Mouse (Mus musculus) T-helper 1 cell (primary cell): Measurements from ENCODE around the gene Mdc1.

Experiments
- in situ Hi-C: fragments of 300-600 bp; cut with MboI, MseI; formaldehyde crosslinking; loops from one replicate; pipeline ENCODE4 v1.15.1; 2025; ENCODE audit warnings: high pct_unique_total_duplicates

Mdc1 gene

GRCm38 (mm10) chr17:35848112-35848511, 6.8 kb downstream of the Mdc1 start:
- in situ Hi-C loops: no loop called here

- in situ Hi-C loops: loop anchor here (25.0 kb wide), 1 partner anchor 1664 kb away; the partner anchor contains the start of genes Psmb8, Psmb9 and Tap1
Measured at GRCm38 (mm10) chr17:35850974-35851373, 9.7 kb downstream of the Mdc1 start.

- in situ Hi-C loops: loop anchor here (25.0 kb wide), 1 partner anchor 1672 kb away; the partner anchor contains the start of genes Psmb8, Psmb9 and Tap1
Measured at GRCm38 (mm10) chr17:35859371-35859770, 18.1 kb downstream of the Mdc1 start.

GRCm38 (mm10) chr17:35859835-35860234, 18.5 kb downstream of the Mdc1 start:
- in situ Hi-C loops: loop anchor here (25.0 kb wide), 1 partner anchor 1673 kb away; the partner anchor contains the start of genes Psmb8, Psmb9 and Tap1

GRCm38 (mm10) chr17:35860831-35861197, 19.5 kb downstream of the Mdc1 start:
- in situ Hi-C loops: loop anchor here (25.0 kb wide), 1 partner anchor 1674 kb away; the partner anchor contains the start of genes Psmb8, Psmb9 and Tap1

GRCm38 (mm10) chr17:35861198-35861857, 20.0 kb downstream of the Mdc1 start, which contains the start of gene Nrm:
Nrm (plus strand) TSS chr17:35861318.
- in situ Hi-C loops: loop anchor here (25.0 kb wide), 1 partner anchor 1674 kb away; the partner anchor contains the start of genes Psmb8, Psmb9 and Tap1

GRCm38 (mm10) chr17:35864832-35865353, 23.6 kb downstream of the Mdc1 start:
- in situ Hi-C loops: loop anchor here (5.0 to 25.0 kb wide), 2 partner anchors 38 to 1678 kb away; partner anchors contain the start of genes Psmb8, Psmb9 and Tap1

- in situ Hi-C loops: loop anchor here (5.0 to 25.0 kb wide), 2 partner anchors 38 to 1678 kb away; partner anchors contain the start of genes Psmb8, Psmb9 and Tap1
Measured at GRCm38 (mm10) chr17:35865481-35866280, 24.4 kb downstream of the Mdc1 start, which contains the start of gene Ppp1r18. Ppp1r18 (plus strand) TSS chr17:35865593.

- in situ Hi-C loops: loop anchor here (5.0 to 25.0 kb wide), 2 partner anchors 39 to 1679 kb away; partner anchors contain the start of genes Psmb8, Psmb9 and Tap1
Measured at GRCm38 (mm10) chr17:35866281-35866831, 25.0 kb downstream of the Mdc1 start.

- in situ Hi-C loops: loop anchor here (5.0 to 25.0 kb wide), 2 partner anchors 40 to 1680 kb away; partner anchors contain the start of genes Psmb8, Psmb9 and Tap1
Measured at GRCm38 (mm10) chr17:35866911-35867890, 25.9 kb downstream of the Mdc1 start.

GRCm38 (mm10) chr17:35868165-35868820, 27.0 kb downstream of the Mdc1 start:
- in situ Hi-C loops: loop anchor here (5.0 to 25.0 kb wide), 2 partner anchors 41 to 1681 kb away; partner anchors contain the start of genes Psmb8, Psmb9 and Tap1

- in situ Hi-C loops: loop anchor here (5.0 to 25.0 kb wide), 2 partner anchors 42 to 1682 kb away; partner anchors contain the start of genes Psmb8, Psmb9 and Tap1
Measured at GRCm38 (mm10) chr17:35868961-35869345, 27.6 kb downstream of the Mdc1 start.

- in situ Hi-C loops: loop anchor here (5.0 to 25.0 kb wide), 2 partner anchors 42 to 1682 kb away; partner anchors contain the start of genes Psmb8, Psmb9 and Tap1
Measured at GRCm38 (mm10) chr17:35869346-35870067, 28.2 kb downstream of the Mdc1 start.

- in situ Hi-C loops: loop anchor here (25.0 kb wide), 1 partner anchor 1683 kb away; the partner anchor contains the start of genes Psmb8, Psmb9 and Tap1
Measured at GRCm38 (mm10) chr17:35870151-35870883, 29.0 kb downstream of the Mdc1 start.

GRCm38 (mm10) chr17:35870884-35871696, 29.8 kb downstream of the Mdc1 start:
- in situ Hi-C loops: loop anchor here (25.0 kb wide), 1 partner anchor 1684 kb away; the partner anchor contains the start of genes Psmb8, Psmb9 and Tap1

- in situ Hi-C loops: loop anchor here (25.0 kb wide), 1 partner anchor 1687 kb away; the partner anchor contains the start of genes Psmb8, Psmb9 and Tap1
Measured at GRCm38 (mm10) chr17:35873774-35874519, 32.6 kb downstream of the Mdc1 start.
